ENCODE assay signal across 22 mouse cellular contexts in genomic region chr17:49734079-49734478, GRCm38 (mm10).
DNase-seq lines count a peak whose midpoint lies in the region; ATAC-seq lines count a peak whose summit lies in the region.
"Had no signal": no experiment of that assay in that cellular context is flagged by ENCODE, and none has a peak within 500 bp of the region (broad histone marks: within the 10 kb centered on the region; RNA-seq: fewer than 3 reads in every experiment).

No protein-coding gene starts in this region.

- ATAC-seq in kidney, embryonic 14.5 days (ENCODE audit: low FRiP score, low TSS enrichment) = no peak
- no peak for ATAC-seq in hindbrain, embryonic 13.5 days (ENCODE audit: low FRiP score)
- ATAC-seq: forebrain, embryonic 14.5 days had no signal

- H3K4me1 ChIP-seq in heart, embryonic 10.5 days = peaks cover 8% of the 10 kb centered on the region
- H3K4me1 ChIP-seq in kidney, embryonic 14.5 days (ENCODE audit: control insufficient read depth, insufficient read depth, low read length) = no peaks in the 10 kb centered on the region
- no peaks in the 10 kb centered on the region for H3K4me1 ChIP-seq in hindbrain, embryonic 13.5 days (replicated peaks)
- H3K4me1 ChIP-seq: embryonic facial prominence, embryonic 15.5 days; forebrain, embryonic 10.5 days; hindbrain, embryonic 10.5 days; hindbrain, embryonic 15.5 days had no signal

- no peak overlapping the region for H3K27ac ChIP-seq in heart, embryonic 10.5 days
- H3K27ac ChIP-seq in kidney, embryonic 14.5 days (ENCODE audit: low read depth, low read length) = no peak overlapping the region
- no peak overlapping the region for H3K27ac ChIP-seq in hindbrain, embryonic 13.5 days
- H3K27ac ChIP-seq: embryonic facial prominence, embryonic 15.5 days; forebrain, embryonic 10.5 days; hindbrain, embryonic 10.5 days; hindbrain, embryonic 15.5 days had no signal

- H3K27me3 ChIP-seq in heart, embryonic 10.5 days (ENCODE audit: insufficient read depth, poor library complexity, severe bottlenecking) = no peaks in the 10 kb centered on the region
- H3K27me3 ChIP-seq in kidney, embryonic 14.5 days (ENCODE audit: control insufficient read depth, insufficient read depth, low read length) = no peaks in the 10 kb centered on the region
- no peaks in the 10 kb centered on the region for H3K27me3 ChIP-seq in hindbrain, embryonic 13.5 days
- H3K27me3 ChIP-seq: embryonic facial prominence, embryonic 15.5 days; heart, embryonic 12.5 days; hindbrain, embryonic 15.5 days had no signal

- H3K36me3 ChIP-seq in heart, embryonic 10.5 days = no peaks in the 10 kb centered on the region
- no peaks in the 10 kb centered on the region for H3K36me3 ChIP-seq in kidney, embryonic 14.5 days (ENCODE audit: control insufficient read depth, insufficient read depth, low read length)
- no peaks in the 10 kb centered on the region for H3K36me3 ChIP-seq in hindbrain, embryonic 13.5 days
- H3K36me3 ChIP-seq: embryonic facial prominence, embryonic 15.5 days; forebrain, embryonic 10.5 days; G1E; heart, embryonic 12.5 days; hindbrain, embryonic 10.5 days; hindbrain, embryonic 15.5 days had no signal

- H3K4me3 ChIP-seq in heart, embryonic 10.5 days = no peak overlapping the region
- no peak overlapping the region for H3K4me3 ChIP-seq in kidney, embryonic 14.5 days (ENCODE audit: low read length)
- no peak overlapping the region for H3K4me3 ChIP-seq in hindbrain, embryonic 13.5 days
- H3K4me3 ChIP-seq: embryonic facial prominence, embryonic 15.5 days; erythroblast, embryonic 14.5 days; forebrain, embryonic 10.5 days; heart, embryonic 12.5 days; hindbrain, embryonic 10.5 days; hindbrain, embryonic 15.5 days had no signal

- no peaks in the 10 kb centered on the region for H3K9me3 ChIP-seq in heart, embryonic 10.5 days
- H3K9me3 ChIP-seq in kidney, embryonic 14.5 days (ENCODE audit: control insufficient read depth, low read length) = peaks cover 10% of the 10 kb centered on the region; the same call in 1 of the 2 replicates
- H3K9me3 ChIP-seq in hindbrain, embryonic 13.5 days = no peaks in the 10 kb centered on the region
- H3K9me3 ChIP-seq: embryonic facial prominence, embryonic 15.5 days; hindbrain, embryonic 15.5 days had no signal

- 67% methylated on average over 6 of the region's 6 CpGs for WGBS in heart, embryonic 10.5 days
- WGBS in kidney, embryonic 14.5 days = 86% methylated on average over 6 of the region's 6 CpGs
- WGBS in hindbrain, embryonic 13.5 days = 85% methylated on average over 6 of the region's 6 CpGs

- peak; percentile 36 for DNase-seq in heart, embryonic 10.5 days (ENCODE audit: low spot score)
- DNase-seq in heart, adult 8-10 months (ENCODE audit: low spot score) = no peak
- DNase-seq in kidney, adult 8-10 months = peak; percentile 15 to 84
- DNase-seq in kidney, postnatal 14 days = peak; percentile 27
- DNase-seq in kidney, postnatal 36 days = peak; percentile 65 to 66
- DNase-seq in neural tube, embryonic 10.5 days (ENCODE audit: extremely low spot score, low spot score) = no peak
- DNase-seq: adrenal gland, postnatal 10 days; cerebellum, adult 11 months; cerebellum, adult 8-10 months; cerebellum, postnatal 14 days; embryo, embryonic 11 days; heart, adult 18-20 months had no signal

- H3K9ac ChIP-seq in kidney, embryonic 14.5 days (ENCODE audit: low read depth, low read length) = no peak overlapping the region
- no peak overlapping the region for H3K9ac ChIP-seq in hindbrain, embryonic 13.5 days
- H3K9ac ChIP-seq: embryonic facial prominence, embryonic 15.5 days; heart, embryonic 12.5 days; hindbrain, embryonic 15.5 days had no signal

- no peak overlapping the region for H3K4me2 ChIP-seq in kidney, embryonic 14.5 days (replicated peaks; ENCODE audit: low read depth, low read length)
- no peak overlapping the region for H3K4me2 ChIP-seq in hindbrain, embryonic 13.5 days
- H3K4me2 ChIP-seq: embryonic facial prominence, embryonic 15.5 days; heart, embryonic 12.5 days; hindbrain, embryonic 15.5 days had no signal

Comparison
In these comparisons a context has a peak if more than half of its experiments do, and no peak if none do; other contexts are left out.
1. DNase-seq: peak in heart, embryonic 10.5 days (single experiment), kidney, adult 8-10 months (2 of 2), kidney, postnatal 14 days (single experiment) and kidney, postnatal 36 days (2 of 2); none in heart, adult 8-10 months (single experiment) and neural tube, embryonic 10.5 days (single experiment).